Mouse (Mus musculus) naive thymus-derived CD4-positive, alpha-beta T cell, adult 5 months (primary cell): ENCODE results near the gene Cdk17. TPM values are rescaled to one million over a fixed set of nuclear protein-coding genes. Genes with fewer than 3 reads are reported as not detected.

Experiments
- polyA plus RNA-seq: library from polyadenylated mRNA; unstranded; fragments of 100-300 nt; shearing (Covaris generic); gene quantifications from one replicate; pipeline ENCODE4 v1.2.1, GENCODE M21; 2017

Cdk17 gene
- polyA plus RNA-seq, result 182 TPM

GRCm38 (mm10) chr10:93160807-93161510, at the start of gene Cdk17:
Cdk17 (plus strand) TSS chr10:93160875.

GRCm38 (mm10) chr10:93310721-93311411, 150.2 kb downstream of the Cdk17 start, which contains the start of gene Elk3:
Elk3 (minus strand) TSS chr10:93311135.

Other genes starting within 250 kb of the Cdk17 start
- gene Cfap54, start 79.3 kb upstream of the Cdk17 start, polyA plus RNA-seq, result 0.39 TPM
- gene Elk3, start 150.3 kb downstream of the Cdk17 start, polyA plus RNA-seq, result 26.5 TPM